Mouse (Mus musculus): ENCODE data around the gene Epas1.

Epas1 gene

GRCm38 (mm10) chr17:86791925-86792324 is 38.4 kb downstream of the Epas1 start:
- DNase-seq = no peak

- no peak for DNase-seq
These were observed 42.3 kb downstream of the Epas1 start for GRCm38 (mm10) chr17:86795773-86796172.

- no peak for DNase-seq
These were observed 43.5 kb downstream of the Epas1 start for GRCm38 (mm10) chr17:86797031-86797430.

- no peak for DNase-seq
These were observed 45.0 kb downstream of the Epas1 start for GRCm38 (mm10) chr17:86798460-86798859.

GRCm38 (mm10) chr17:86798951-86799350 is 45.5 kb downstream of the Epas1 start:
- DNase-seq = no peak

GRCm38 (mm10) chr17:86800535-86800934 is 47.0 kb downstream of the Epas1 start:
- peak; percentile 48 to 62 for DNase-seq

GRCm38 (mm10) chr17:86801213-86801815 is 47.8 kb downstream of the Epas1 start:
- DNase-seq = peak in 1 of 2 experiments; percentile 47

- peak; percentile 68 to 82 for DNase-seq
These were observed 48.4 kb downstream of the Epas1 start for GRCm38 (mm10) chr17:86801876-86802275.

GRCm38 (mm10) chr17:86802351-86802985 is 49.0 kb downstream of the Epas1 start:
- DNase-seq = peak; percentile 46 to 59

- DNase-seq = no peak
These were observed 49.6 kb downstream of the Epas1 start for GRCm38 (mm10) chr17:86803147-86803546.

GRCm38 (mm10) chr17:86803653-86804052 is 50.2 kb downstream of the Epas1 start:
- DNase-seq = no peak

GRCm38 (mm10) chr17:86812029-86812428 is 58.5 kb downstream of the Epas1 start:
- no peak for DNase-seq

- DNase-seq = peak; percentile 61 to 67
These were observed 60.8 kb downstream of the Epas1 start for GRCm38 (mm10) chr17:86814320-86814719.

GRCm38 (mm10) chr17:86815016-86815865 is 61.7 kb downstream of the Epas1 start:
- DNase-seq = peak; percentile 70 to 89

GRCm38 (mm10) chr17:86822017-86822737 is 68.7 kb downstream of the Epas1 start:
- no peak for DNase-seq

GRCm38 (mm10) chr17:86824502-86825162 is 71.1 kb downstream of the Epas1 start:
- peak in 1 of 2 experiments; percentile 3 for DNase-seq

- DNase-seq = peak in 1 of 2 experiments; percentile 3
These were observed 71.8 kb downstream of the Epas1 start for GRCm38 (mm10) chr17:86825163-86825902.

GRCm38 (mm10) chr17:86826376-86826775 is 72.9 kb downstream of the Epas1 start:
- peak in 1 of 2 experiments; percentile 3 for DNase-seq

GRCm38 (mm10) chr17:86827391-86828165 is 74.1 kb downstream of the Epas1 start:
- peak in 1 of 2 experiments; percentile 3 for DNase-seq

GRCm38 (mm10) chr17:86828500-86828899 is 75.0 kb downstream of the Epas1 start:
- no peak for DNase-seq
